ENCODE assay signal across 8 mouse cellular contexts in the genomic region with DNA sequence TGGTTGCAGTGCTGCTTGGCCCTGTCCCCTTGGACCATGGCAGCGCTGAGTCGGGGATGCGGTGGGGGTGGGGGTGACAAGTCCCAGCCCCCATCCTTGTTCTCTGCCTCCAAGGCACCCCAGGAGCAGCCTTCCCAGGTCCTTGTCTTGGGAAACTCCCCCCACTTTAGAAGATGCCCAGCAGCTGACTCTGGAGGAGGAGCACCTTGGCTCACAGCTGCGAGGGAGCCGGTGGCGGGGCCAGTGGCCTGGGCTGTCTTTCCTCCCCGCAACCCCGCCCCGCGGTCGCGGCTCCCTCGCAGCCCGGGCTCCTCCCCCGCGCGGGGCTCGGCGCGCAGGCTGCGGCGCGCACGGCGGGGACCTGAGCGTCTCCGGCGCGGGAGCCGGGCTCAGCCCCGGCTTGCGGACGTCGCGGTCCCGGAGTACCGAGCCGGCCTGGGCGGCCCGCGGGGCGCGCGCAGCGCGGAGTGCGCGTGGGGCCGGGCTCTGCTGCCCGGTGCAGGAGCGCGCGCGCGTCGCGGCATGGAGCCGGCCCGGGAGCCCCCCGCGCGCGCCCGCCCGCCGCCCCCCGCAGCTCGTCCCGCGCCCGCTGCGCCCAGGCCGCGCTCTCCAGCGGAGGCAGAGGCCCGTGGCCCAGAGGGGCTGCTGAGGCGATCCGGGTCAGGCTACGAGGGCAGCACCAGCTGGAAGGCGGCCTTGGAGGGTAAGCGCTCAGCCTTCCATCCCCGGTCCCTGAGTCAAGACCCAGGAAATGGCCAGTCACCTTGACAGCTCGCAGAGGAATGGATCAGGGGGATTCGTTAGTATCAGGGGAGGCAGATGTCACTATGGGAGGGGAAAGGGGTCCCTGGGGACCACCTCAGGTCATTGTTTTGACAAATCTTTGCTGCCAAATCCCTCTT. TPM values are rescaled to one million over a fixed set of nuclear protein-coding genes. Genes with fewer than 3 reads are reported as not detected.
DNase-seq lines count a peak whose midpoint lies in the region; ATAC-seq and TF ChIP-seq lines count a peak whose summit lies in the region.

A gene (plus strand): TSS at position 356 of the 902 bp plus-strand sequence.

- ATAC-seq in liver, postnatal 0 days = no peak

- H3K4me1 ChIP-seq in liver, postnatal 0 days (ENCODE audit: insufficient read depth) = no peaks in the 10 kb centered on the region; the same call in 1 of the 2 replicates

- 2% methylated on average over 45 of the region's 84 CpGs for WGBS in liver, postnatal 0 days (ENCODE audit: insufficient replicate concordance)

- no peak within 1 kb of the TSS for H3K27ac ChIP-seq in liver, postnatal 0 days (ENCODE audit: low read depth)

- H3K4me3 ChIP-seq in liver, postnatal 0 days (ENCODE audit: low read depth, low read length) = peak within 1 kb of the TSS; percentile 41

- peak within 1 kb of the TSS; percentile 67 for H3K4me2 ChIP-seq in liver, postnatal 0 days (ENCODE audit: low read depth, low read length)

- peak; percentile 48 for DNase-seq in layer of hippocampus, adult 11-12 months (ENCODE audit: low spot score)
- no peak for DNase-seq in layer of hippocampus, adult 9-10 months (ENCODE audit: low spot score)
- peak; percentile 69 for DNase-seq in cerebellum, adult 9-10 months
- DNase-seq in frontal cortex, adult 2 months (ENCODE audit: extremely low spot score in 1 of 2, low spot score in 1 of 2) = peak in 1 of 2 experiments; percentile 43
- DNase-seq in kidney, postnatal 4 days = peak; percentile 67 to 76
- DNase-seq in liver, postnatal 0 days = no peak
- DNase-seq in retina, embryonic 14.5 days (ENCODE audit: low spot score) = peak; percentile 70
- no peak for DNase-seq in thymus, postnatal 0 days (ENCODE audit: low spot score)

- peaks cover 50% of the 10 kb centered on the region for H3K27me3 ChIP-seq in liver, postnatal 0 days (ENCODE audit: insufficient read depth, low read length)

- no peak for TF ChIP-seq EP300 in liver, postnatal 0 days (IDR thresholded peaks at IDR 0.05; ENCODE audit: low read depth)

- H3K9me3 ChIP-seq in liver, postnatal 0 days (ENCODE audit: low read length) = no peaks in the 10 kb centered on the region

- H3K9ac ChIP-seq in liver, postnatal 0 days (replicated peaks) = no peak within 1 kb of the TSS

- H3K36me3 ChIP-seq in liver, postnatal 0 days (replicated peaks; ENCODE audit: insufficient read depth, low read length) = no peaks in the 10 kb centered on the region

- TF ChIP-seq CTCF in liver, postnatal 0 days (IDR thresholded peaks at IDR 0.05; ENCODE audit: low read depth) = no peak

RNA-seq across cellular contexts. Expression of the gene that starts here (rescaled TPM):
- 103 and 109 TPM in 2 replicates for polyA plus RNA-seq in frontal cortex, adult 2 months (2012; rRNA removed)
- not detected in 2 replicates for polyA plus RNA-seq in liver, postnatal 0 days (2015; fragmentation: Nextera tagmentation; extraction: Ambion mirVana)
- polyA plus RNA-seq in thymus, postnatal 0 days (2015; fragmentation: Nextera tagmentation; extraction: Ambion mirVana) = 0.27 and 0.31 TPM in 2 replicates

Comparison
In these comparisons a context has a peak if more than half of its experiments do, and no peak if none do; other contexts are left out.
1. RNA of the gene that starts here (polyA plus RNA-seq): 103 to 109 TPM in frontal cortex, adult 2 months; 0.27 to 0.31 TPM in thymus, postnatal 0 days and not detected in liver, postnatal 0 days; every median in the first group is over 10 times any median in the second.
2. DNase-seq: peak in layer of hippocampus, adult 11-12 months (single experiment), cerebellum, adult 9-10 months (single experiment), kidney, postnatal 4 days (2 of 2) and retina, embryonic 14.5 days (single experiment); none in layer of hippocampus, adult 9-10 months (single experiment), liver, postnatal 0 days (single experiment) and thymus, postnatal 0 days (single experiment).